Mouse (Mus musculus) heart, postnatal 0 days (tissue): ENCODE measurements at regions not wholly inside any gene's neighbourhood (a gene's known extent, or its start where the extent isn't known, plus 50 kb on each side); places are given as distances from the start of the nearest gene placed in this dataset.

Experiments used
- CTCF ChIP-seq: IDR thresholded peaks from 2 replicates; pipeline ENCODE4 v1.5.1; 2016; ENCODE audit warnings: antibody characterized with exemption, control low read depth, low read depth
- EP300 ChIP-seq: IDR thresholded peaks from 2 replicates; pipeline ENCODE4 v1.6.1; 2016; ENCODE audit warnings: antibody characterized with exemption, low read depth

DNA sequence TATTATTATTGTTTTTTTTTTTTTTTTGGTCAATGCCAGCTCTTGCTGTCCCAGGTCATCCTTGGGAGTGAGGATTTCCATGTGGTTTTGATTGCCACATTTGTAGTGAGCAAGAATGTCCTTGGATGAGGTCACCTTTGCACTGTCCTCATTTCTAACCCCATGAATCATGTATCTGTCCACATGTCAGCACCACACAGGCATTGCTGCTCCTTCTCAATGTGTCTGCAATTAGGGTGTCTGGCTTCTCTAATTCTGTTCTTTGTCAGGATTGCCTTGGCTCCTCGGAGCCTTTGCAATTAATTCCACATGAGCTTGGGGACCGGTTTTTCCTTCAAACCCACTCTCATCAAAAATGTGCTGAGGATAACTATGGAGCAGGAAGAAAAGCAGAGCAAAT, 402.5 kb downstream of the Sox11 start:
- no peak for TF ChIP-seq CTCF
- TF ChIP-seq EP300: no peak
